Mouse (Mus musculus): ENCODE data around the gene Setd2. TPM values are rescaled to one million over a fixed set of nuclear protein-coding genes. Genes with fewer than 3 reads are reported as not detected.

Setd2 gene
- polyA plus RNA-seq, 1 experiment from 2014 or later, result 44.7 TPM

DNA sequence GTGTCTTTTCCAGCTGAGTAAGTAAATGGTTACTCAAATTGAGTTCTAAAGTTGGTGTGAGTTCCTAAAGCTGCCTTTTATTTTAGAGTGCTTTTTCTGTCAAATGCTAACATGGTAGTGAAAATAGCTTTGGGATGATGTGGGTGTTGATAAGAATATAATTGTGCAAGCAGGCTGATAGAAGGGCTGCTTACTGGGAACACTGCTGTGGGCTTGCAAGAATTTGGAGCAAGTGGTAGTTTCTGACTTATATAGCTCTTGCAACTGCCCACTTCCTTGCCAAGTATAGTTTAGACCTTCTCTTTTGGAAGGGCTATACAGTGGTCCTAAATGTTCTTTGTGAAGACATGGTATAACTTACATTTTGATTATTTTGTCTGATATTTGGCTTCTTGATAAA, 6.1 kb downstream of the Setd2 start:
- Histone ChIP-seq H3K9ac (replicated peaks) (no peak overlapping the region), H3K9me3 (no peaks in the 10 kb centered on the region), H3K27ac (replicated peaks) (no peak overlapping the region), H3K4me2 (replicated peaks) (no peak overlapping the region), H3K27me3 (no peaks in the 10 kb centered on the region), H3K36me3 (0 out of 2 replicates have a peak, but pooled peaks cover 4% of the 10 kb centered on the region), H3K4me3 (no peak overlapping the region), H3K4me1 (peaks cover 21% of the 10 kb centered on the region)
- no peak for ATAC-seq (ENCODE audit: low FRiP score, low read depth)

DNA sequence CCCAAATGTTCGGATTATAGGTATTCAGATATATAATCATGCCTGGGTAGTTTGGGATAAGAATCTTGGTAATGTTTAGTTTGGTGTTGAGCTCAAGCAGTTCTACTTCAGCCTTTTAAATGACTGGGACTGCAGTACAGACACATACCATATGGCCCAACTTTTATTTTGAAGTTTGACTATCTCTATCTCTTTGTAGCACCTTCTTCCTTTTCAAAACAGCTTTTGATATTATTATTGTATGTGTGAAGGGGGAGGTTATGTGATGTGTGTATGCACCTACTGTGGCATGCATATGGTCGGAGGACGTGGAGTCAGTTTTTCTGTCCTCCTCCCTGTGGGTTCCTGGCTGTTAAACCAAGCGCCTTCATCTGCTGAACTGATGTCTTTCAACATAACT, 9.6 kb downstream of the Setd2 start:
- Histone ChIP-seq H3K4me3 (no peak overlapping the region), H3K27ac (replicated peaks) (no peak overlapping the region), H3K27me3 (no peaks in the 10 kb centered on the region), H3K9me3 (no peaks in the 10 kb centered on the region), H3K4me1 (no peaks in the 10 kb centered on the region), H3K9ac (replicated peaks) (no peak overlapping the region), H3K36me3 (0 out of 2 replicates have a peak, but pooled peaks cover 4% of the 10 kb centered on the region), H3K4me2 (replicated peaks) (no peak overlapping the region)
- 93% methylated on average over 4 of the region's 4 CpGs for WGBS
- ATAC-seq (ENCODE audit: low FRiP score, low read depth), result no peak

DNA sequence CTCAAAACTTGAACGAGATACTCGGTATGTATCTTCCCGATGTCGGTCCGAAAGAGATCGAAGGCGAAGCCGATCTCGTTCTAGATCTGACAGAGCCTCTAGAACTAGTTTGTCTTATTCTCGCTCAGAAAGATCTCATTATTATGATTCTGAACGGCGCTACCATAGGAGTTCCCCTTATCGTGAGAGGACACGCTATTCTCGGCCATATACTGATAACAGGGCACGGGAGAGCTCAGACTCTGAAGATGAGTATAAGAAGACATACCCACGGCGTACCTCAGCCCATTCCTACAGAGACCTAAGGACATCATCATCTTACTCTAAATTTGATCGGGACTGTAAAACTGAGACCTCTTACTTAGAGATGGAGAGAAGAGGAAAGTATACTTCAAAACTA, 15.9 kb downstream of the Setd2 start:
- peaks cover 58% of the 10 kb centered on the region for H3K36me3 ChIP-seq

DNA sequence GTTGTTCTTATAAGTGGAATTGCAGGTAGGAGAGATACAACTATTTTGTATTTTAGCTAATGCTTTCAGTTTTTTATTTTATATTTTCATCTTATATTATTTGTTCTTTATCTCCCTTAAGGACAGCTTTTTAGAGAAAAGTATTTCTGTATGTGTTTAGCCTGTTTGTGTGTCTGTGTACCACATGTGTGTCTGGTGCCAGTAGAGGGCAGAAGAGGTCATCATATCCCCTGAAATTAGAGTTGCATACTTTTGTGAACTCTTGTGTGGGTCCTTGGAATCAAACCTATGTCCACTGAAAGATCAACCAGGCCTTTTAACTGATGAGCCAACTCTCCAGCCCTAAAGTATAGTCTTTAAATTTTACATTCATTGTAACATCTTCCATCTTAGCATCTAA, 35.9 kb downstream of the Setd2 start:
- Histone ChIP-seq H3K27me3 (no peaks in the 10 kb centered on the region), H3K4me3 (no peak overlapping the region), H3K9ac (replicated peaks) (no peak overlapping the region), H3K4me1 (no peaks in the 10 kb centered on the region), H3K36me3 (peaks cover 73% of the 10 kb centered on the region), H3K27ac (replicated peaks) (no peak overlapping the region), H3K9me3 (no peaks in the 10 kb centered on the region), H3K4me2 (replicated peaks) (no peak overlapping the region)
- ATAC-seq (ENCODE audit: low FRiP score, low read depth), result no peak

More for the DNA sequence above, 15.9 kb downstream of the Setd2 start:
- H3K27ac ChIP-seq (replicated peaks), result no peak overlapping the region
- H3K9ac ChIP-seq (replicated peaks), result no peak overlapping the region
- no peak for ATAC-seq (ENCODE audit: low FRiP score, low read depth)
- H3K27me3 ChIP-seq, result no peaks in the 10 kb centered on the region
- WGBS, result 97% methylated on average over 19 of the region's 19 CpGs
- no peaks in the 10 kb centered on the region for H3K4me1 ChIP-seq
- H3K9me3 ChIP-seq, result no peaks in the 10 kb centered on the region
- no peak overlapping the region for H3K4me3 ChIP-seq
- no peak overlapping the region for H3K4me2 ChIP-seq (replicated peaks)

- WGBS, result 93% methylated on average over 2 of the region's 2 CpGs
- H3K36me3 ChIP-seq, result peaks cover 26% of the 10 kb centered on the region
Observed at GRCm38 (mm10) chr9:110582161-110582560, 49.8 kb downstream of the Setd2 start.

GRCm38 (mm10) chr9:110583521-110583920, 51.1 kb downstream of the Setd2 start:
- ATAC-seq (ENCODE audit: low FRiP score, low read depth), result no peak

More at GRCm38 (mm10) chr9:110582161-110582560, 49.8 kb downstream of the Setd2 start:
- Histone ChIP-seq H3K4me2 (replicated peaks) (no peak overlapping the region), H3K27ac (replicated peaks) (no peak overlapping the region), H3K4me1 (no peaks in the 10 kb centered on the region), H3K4me3 (no peak overlapping the region), H3K9ac (replicated peaks) (no peak overlapping the region), H3K27me3 (no peaks in the 10 kb centered on the region), H3K9me3 (no peaks in the 10 kb centered on the region)
- ATAC-seq (ENCODE audit: low FRiP score, low read depth), result no peak

DNA sequence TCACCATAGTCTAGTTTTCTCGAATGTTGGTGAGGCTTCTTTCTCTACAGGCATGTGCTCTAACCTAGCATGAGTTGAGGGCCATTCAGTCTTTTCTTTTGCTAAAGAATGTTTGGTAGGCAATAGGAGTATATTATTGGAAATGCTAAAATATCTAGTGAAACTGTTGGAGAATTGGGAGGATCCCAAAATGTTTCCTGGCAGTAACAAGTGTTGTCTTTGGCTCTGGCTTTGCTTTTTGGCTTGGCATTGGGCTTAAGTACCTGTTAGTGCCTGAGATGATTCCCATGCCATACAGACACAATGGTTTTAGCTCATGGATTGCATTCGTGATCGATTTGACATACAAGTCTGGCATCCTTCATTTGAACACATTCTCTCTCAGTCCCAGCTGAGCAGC, 79.1 kb downstream of the Setd2 start:
- WGBS, result 86% methylated on average over 3 of the region's 3 CpGs
- H3K4me3 ChIP-seq, result no peak overlapping the region
- no peak overlapping the region for H3K4me2 ChIP-seq (replicated peaks)
- H3K27me3 ChIP-seq, result no peaks in the 10 kb centered on the region
- no peak for ATAC-seq (ENCODE audit: low FRiP score, low read depth)
- no peaks in the 10 kb centered on the region for H3K9me3 ChIP-seq
- peaks cover 62% of the 10 kb centered on the region for H3K36me3 ChIP-seq
- H3K4me1 ChIP-seq, result no peaks in the 10 kb centered on the region
- H3K9ac ChIP-seq (replicated peaks), result no peak overlapping the region
- no peak overlapping the region for H3K27ac ChIP-seq (replicated peaks)

More at GRCm38 (mm10) chr9:110583521-110583920, 51.1 kb downstream of the Setd2 start:
- Histone ChIP-seq H3K27me3 (no peaks in the 10 kb centered on the region), H3K4me1 (no peaks in the 10 kb centered on the region), H3K4me3 (no peak overlapping the region), H3K4me2 (replicated peaks) (no peak overlapping the region), H3K9me3 (no peaks in the 10 kb centered on the region), H3K9ac (replicated peaks) (no peak overlapping the region), H3K27ac (replicated peaks) (no peak overlapping the region), H3K36me3 (peaks cover 17% of the 10 kb centered on the region; the same call in 1 of the 2 replicates)
- WGBS, result 100% methylated on average over 1 of the region's 1 CpGs

DNA sequence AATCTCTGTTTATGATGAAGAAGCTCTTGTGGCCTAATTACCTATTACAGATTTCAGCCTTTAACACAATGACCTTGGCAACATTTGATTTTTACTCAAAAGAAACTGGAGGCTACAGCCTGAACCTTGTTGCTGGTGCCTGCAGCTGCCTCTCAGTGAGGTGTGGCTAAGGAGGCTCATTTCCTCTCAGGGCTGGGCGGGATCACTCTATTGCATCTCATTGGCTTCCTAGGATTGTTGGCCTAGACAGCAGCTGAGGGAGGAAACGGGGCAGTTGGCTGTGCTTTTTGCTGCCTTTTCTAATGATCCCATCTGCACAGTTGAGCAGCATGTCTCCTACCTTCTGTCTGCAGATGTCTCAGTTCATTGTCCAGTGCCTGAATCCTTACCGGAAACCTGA, 84.7 kb downstream of the Setd2 start:
- H3K4me1 ChIP-seq, result no peaks in the 10 kb centered on the region
- H3K4me2 ChIP-seq (replicated peaks), result no peak overlapping the region
- 80% methylated on average over 3 of the region's 3 CpGs for WGBS
- H3K27ac ChIP-seq (replicated peaks), result no peak overlapping the region
- ATAC-seq (ENCODE audit: low FRiP score, low read depth), result no peak
- no peak overlapping the region for H3K9ac ChIP-seq (replicated peaks)
- H3K27me3 ChIP-seq, result no peaks in the 10 kb centered on the region
- no peaks in the 10 kb centered on the region for H3K9me3 ChIP-seq
- no peak overlapping the region for H3K4me3 ChIP-seq
- peaks cover 88% of the 10 kb centered on the region for H3K36me3 ChIP-seq

- Histone ChIP-seq H3K4me2 (replicated peaks) (no peak overlapping the region), H3K36me3 (peaks cover 71% of the 10 kb centered on the region), H3K9me3 (no peaks in the 10 kb centered on the region), H3K27me3 (no peaks in the 10 kb centered on the region), H3K9ac (replicated peaks) (no peak overlapping the region), H3K27ac (replicated peaks) (no peak overlapping the region), H3K4me3 (no peak overlapping the region), H3K4me1 (peaks cover 16% of the 10 kb centered on the region)
- 92% methylated on average over 7 of the region's 7 CpGs for WGBS
- ATAC-seq (ENCODE audit: low FRiP score, low read depth), result no peak
Observed at GRCm38 (mm10) chr9:110620180-110620579, 87.8 kb downstream of the Setd2 start.

- Histone ChIP-seq H3K4me3 (no peak overlapping the region), H3K27me3 (0 out of 2 replicates have a peak, but pooled peaks cover 2% of the 10 kb centered on the region), H3K36me3 (peaks cover 66% of the 10 kb centered on the region), H3K9me3 (no peaks in the 10 kb centered on the region), H3K4me2 (replicated peaks) (no peak overlapping the region), H3K4me1 (peaks cover 22% of the 10 kb centered on the region), H3K9ac (replicated peaks) (no peak overlapping the region), H3K27ac (replicated peaks) (no peak overlapping the region)
- 94% methylated on average over 7 of the region's 7 CpGs for WGBS
- ATAC-seq (ENCODE audit: low FRiP score, low read depth), result no peak
Observed at GRCm38 (mm10) chr9:110620685-110621084, 88.3 kb downstream of the Setd2 start.

- ATAC-seq (ENCODE audit: low FRiP score, low read depth), result no peak
- WGBS, result 89% methylated on average over 12 of the region's 12 CpGs
- H3K27ac ChIP-seq (replicated peaks), result no peak overlapping the region
- H3K4me1 ChIP-seq, result peaks cover 22% of the 10 kb centered on the region
- no peak overlapping the region for H3K4me3 ChIP-seq
- H3K9me3 ChIP-seq, result no peaks in the 10 kb centered on the region
- H3K36me3 ChIP-seq, result peaks cover 46% of the 10 kb centered on the region
- no peak overlapping the region for H3K9ac ChIP-seq (replicated peaks)
- peaks cover 13% of the 10 kb centered on the region; the same call in 1 of the 2 replicates for H3K27me3 ChIP-seq
- H3K4me2 ChIP-seq (replicated peaks), result no peak overlapping the region
Observed at GRCm38 (mm10) chr9:110622621-110623219, 90.3 kb downstream of the Setd2 start.

- Histone ChIP-seq H3K4me2 (replicated peaks) (peak overlapping the region; percentile 89), H3K9me3 (no peaks in the 10 kb centered on the region), H3K27me3 (peaks cover 13% of the 10 kb centered on the region; the same call in 1 of the 2 replicates), H3K27ac (replicated peaks) (peak overlapping the region; percentile 87), H3K9ac (replicated peaks) (peak overlapping the region; percentile 64), H3K4me3 (peak overlapping the region; percentile 49), H3K36me3 (peaks cover 37% of the 10 kb centered on the region), H3K4me1 (peaks cover 22% of the 10 kb centered on the region)
- ATAC-seq (ENCODE audit: low FRiP score, low read depth), result no peak
- WGBS, result 43% methylated on average over 8 of the region's 8 CpGs
Observed at GRCm38 (mm10) chr9:110623416-110624195, 91.2 kb downstream of the Setd2 start.
